Mouse (Mus musculus): Measurements from ENCODE around the gene B9d1. TPM values are rescaled to one million over a fixed set of nuclear protein-coding genes. Genes with fewer than 3 reads are reported as not detected.

Gene B9d1
- polyA plus RNA-seq, 1 experiment from 2014 or later, result 33.2 TPM

DNA sequence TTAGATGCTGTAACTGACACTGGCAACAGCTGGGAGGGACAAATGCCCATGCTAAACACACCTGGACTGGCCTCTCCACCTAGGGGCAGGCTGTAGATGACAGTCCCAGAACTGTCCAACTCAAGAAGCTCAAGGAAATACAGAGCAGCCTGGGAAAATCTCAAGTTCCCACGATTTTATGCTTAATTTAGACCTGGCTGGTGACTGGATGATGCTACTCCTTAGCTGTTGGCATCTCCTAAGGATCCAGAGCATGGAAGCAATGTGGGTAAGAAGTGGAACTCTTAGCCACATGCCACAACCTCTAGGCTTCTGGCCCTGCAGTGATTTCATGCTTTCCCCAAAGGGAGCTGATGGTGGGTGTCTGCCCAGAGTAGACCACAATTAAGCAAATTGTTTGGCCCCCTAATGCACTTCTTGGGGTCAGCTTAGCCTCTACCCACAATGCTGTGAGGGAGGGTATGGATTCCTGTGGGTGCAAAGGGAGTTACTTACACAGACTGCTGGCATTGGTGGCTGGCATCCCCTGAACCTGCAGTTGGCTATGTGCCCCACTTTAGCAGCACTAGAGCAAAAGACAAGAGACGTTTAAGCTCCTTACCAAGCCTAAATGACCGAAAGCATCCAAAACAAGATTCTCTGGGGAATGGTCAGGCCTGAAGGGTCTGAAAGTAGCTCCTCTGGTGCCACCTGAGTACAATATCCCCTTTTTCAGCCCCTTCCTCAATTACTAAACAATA, 48.2 kb downstream of the B9d1 start:
- no peak overlapping the region for H3K4me2 ChIP-seq (replicated peaks)
- WGBS, result 89% methylated on average over 3 of the region's 3 CpGs
- H3K9me3 ChIP-seq, result no peaks in the 10 kb centered on the region
- no peaks in the 10 kb centered on the region for H3K27me3 ChIP-seq
- no peak overlapping the region for H3K4me3 ChIP-seq
- no peak for ATAC-seq (ENCODE audit: low FRiP score, low read depth)
- no peaks in the 10 kb centered on the region for H3K36me3 ChIP-seq
- H3K27ac ChIP-seq (replicated peaks), result no peak overlapping the region
- no peak overlapping the region for H3K9ac ChIP-seq (replicated peaks)
- no peaks in the 10 kb centered on the region for H3K4me1 ChIP-seq

DNA sequence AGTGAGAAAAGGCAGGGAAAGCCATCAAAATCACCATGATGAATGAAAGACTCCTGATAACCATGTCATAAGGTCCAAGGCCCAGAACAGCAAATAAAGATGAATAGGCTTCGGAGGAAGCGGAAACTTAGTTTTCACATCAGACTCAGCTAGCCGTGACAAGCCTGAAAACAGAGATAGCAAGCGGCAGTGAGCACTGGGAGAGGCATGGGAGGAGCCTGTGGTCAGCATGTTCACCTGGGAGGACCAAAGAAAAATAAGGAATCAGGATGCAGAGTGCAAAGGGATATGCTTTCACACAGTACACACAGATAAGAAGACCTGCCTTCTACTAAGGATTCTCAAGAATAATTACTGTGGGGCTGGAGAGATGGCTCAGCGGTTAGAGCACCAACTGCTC, 54.6 kb downstream of the B9d1 start:
- H3K4me2 ChIP-seq (replicated peaks), result no peak overlapping the region
- no peaks in the 10 kb centered on the region for H3K27me3 ChIP-seq
- 92% methylated on average over 5 of the region's 5 CpGs for WGBS
- H3K4me1 ChIP-seq, result no peaks in the 10 kb centered on the region
- H3K27ac ChIP-seq (replicated peaks), result no peak overlapping the region
- no peaks in the 10 kb centered on the region for H3K9me3 ChIP-seq
- no peak overlapping the region for H3K4me3 ChIP-seq
- ATAC-seq (ENCODE audit: low FRiP score, low read depth), result no peak
- H3K36me3 ChIP-seq, result no peaks in the 10 kb centered on the region
- no peak overlapping the region for H3K9ac ChIP-seq (replicated peaks)

GRCm38 (mm10) chr11:61562421-61562820, 57.5 kb downstream of the B9d1 start:
- no peak overlapping the region for H3K27ac ChIP-seq (replicated peaks)
- 91% methylated on average over 5 of the region's 5 CpGs for WGBS
- H3K4me1 ChIP-seq, result no peaks in the 10 kb centered on the region
- no peaks in the 10 kb centered on the region for H3K9me3 ChIP-seq
- H3K36me3 ChIP-seq, result no peaks in the 10 kb centered on the region
- H3K9ac ChIP-seq (replicated peaks), result no peak overlapping the region
- H3K4me2 ChIP-seq (replicated peaks), result no peak overlapping the region
- H3K27me3 ChIP-seq, result no peaks in the 10 kb centered on the region
- ATAC-seq (ENCODE audit: low FRiP score, low read depth), result no peak
- H3K4me3 ChIP-seq, result no peak overlapping the region

Other genes with a start within 250 kb of the B9d1 start
- 25.3 and 28.5 TPM in 2 replicates for gene Aldh3a2, start 237.7 kb upstream of the B9d1 start, polyA plus RNA-seq (2016; fragmentation: Nextera tagmentation; extraction: Ambion mirVana)
- gene Slc47a2, start 162.3 kb upstream of the B9d1 start, polyA plus RNA-seq (2016; fragmentation: Nextera tagmentation; extraction: Ambion mirVana), result not detected in 2 replicates
- not detected in 2 replicates for gene Slc47a1, start 126.8 kb upstream of the B9d1 start, polyA plus RNA-seq (2016; fragmentation: Nextera tagmentation; extraction: Ambion mirVana)
- gene Rnf112, start 51.0 kb upstream of the B9d1 start, polyA plus RNA-seq (2016; fragmentation: Nextera tagmentation; extraction: Ambion mirVana), result 4.8 and 6.6 TPM in 2 replicates
- gene Mfap4, start 19.7 kb upstream of the B9d1 start, polyA plus RNA-seq (2016; fragmentation: Nextera tagmentation; extraction: Ambion mirVana), result 61.5 and 83.2 TPM in 2 replicates
- 94.2 and 100 TPM in 2 replicates for gene Mapk7, start 10.7 kb upstream of the B9d1 start, polyA plus RNA-seq (2016; fragmentation: Nextera tagmentation; extraction: Ambion mirVana)
- gene Epn2, start 74.5 kb downstream of the B9d1 start, polyA plus RNA-seq (2016; fragmentation: Nextera tagmentation; extraction: Ambion mirVana), result 34.3 and 39.0 TPM in 2 replicates
- gene Grap, start 148.1 kb downstream of the B9d1 start, polyA plus RNA-seq (2016; fragmentation: Nextera tagmentation; extraction: Ambion mirVana), result 7.8 and 8.4 TPM in 2 replicates
- gene Fam83g, start 178.9 kb downstream of the B9d1 start, polyA plus RNA-seq (2016; fragmentation: Nextera tagmentation; extraction: Ambion mirVana), result 0.50 and 0.59 TPM in 2 replicates
- gene Slc5a10, start 215.7 kb downstream of the B9d1 start, polyA plus RNA-seq (2016; fragmentation: Nextera tagmentation; extraction: Ambion mirVana), result not detected in 2 replicates